Mouse (Mus musculus): ENCODE results near the gene Pdia6.

Pdia6 gene

GRCm38 (mm10) chr12:17265971-17266672 lies at the start of gene Pdia6:
Gene Pdia6, plus strand, starts transcription at chr12:17266545.
- peak; percentile 96 for DNase-seq (ENCODE audit: low spot score)

- DNase-seq (ENCODE audit: low spot score), result no peak
Observed at GRCm38 (mm10) chr12:17218390-17218789, 48.0 kb upstream of the Pdia6 start.

- no peak for DNase-seq (ENCODE audit: low spot score)
Observed at GRCm38 (mm10) chr12:17219107-17219506, 47.2 kb upstream of the Pdia6 start.

- no peak for DNase-seq (ENCODE audit: low spot score)
Observed at GRCm38 (mm10) chr12:17220631-17221030, 45.7 kb upstream of the Pdia6 start.

GRCm38 (mm10) chr12:17221891-17222428 lies 44.4 kb upstream of the Pdia6 start:
- DNase-seq (ENCODE audit: low spot score), result peak; percentile 65

- DNase-seq (ENCODE audit: low spot score), result no peak
Observed at GRCm38 (mm10) chr12:17223050-17223449, 43.3 kb upstream of the Pdia6 start.

GRCm38 (mm10) chr12:17225012-17225411 lies 41.3 kb upstream of the Pdia6 start:
- DNase-seq (ENCODE audit: low spot score), result no peak

GRCm38 (mm10) chr12:17227903-17228302 lies 38.4 kb upstream of the Pdia6 start:
- no peak for DNase-seq (ENCODE audit: low spot score)

- no peak for DNase-seq (ENCODE audit: low spot score)
Observed at GRCm38 (mm10) chr12:17230581-17230980, 35.8 kb upstream of the Pdia6 start.

GRCm38 (mm10) chr12:17231513-17231912 lies 34.8 kb upstream of the Pdia6 start:
- DNase-seq (ENCODE audit: low spot score), result no peak

- no peak for DNase-seq (ENCODE audit: low spot score)
Observed at GRCm38 (mm10) chr12:17235535-17236313, 30.6 kb upstream of the Pdia6 start.

GRCm38 (mm10) chr12:17238588-17239427 lies 27.5 kb upstream of the Pdia6 start:
- DNase-seq (ENCODE audit: low spot score), result no peak

- DNase-seq (ENCODE audit: low spot score), result no peak
Observed at GRCm38 (mm10) chr12:17239428-17239688, 27.0 kb upstream of the Pdia6 start.

GRCm38 (mm10) chr12:17241016-17241415 lies 25.3 kb upstream of the Pdia6 start:
- DNase-seq (ENCODE audit: low spot score), result no peak

- DNase-seq (ENCODE audit: low spot score), result no peak
Observed at GRCm38 (mm10) chr12:17241614-17242013, 24.7 kb upstream of the Pdia6 start.

GRCm38 (mm10) chr12:17242041-17242440 lies 24.3 kb upstream of the Pdia6 start:
- peak; percentile 46 for DNase-seq (ENCODE audit: low spot score)

- no peak for DNase-seq (ENCODE audit: low spot score)
Observed at GRCm38 (mm10) chr12:17250962-17251361, 15.4 kb upstream of the Pdia6 start.

GRCm38 (mm10) chr12:17253069-17253468 lies 13.3 kb upstream of the Pdia6 start:
- peak; percentile 84 for DNase-seq (ENCODE audit: low spot score)

- DNase-seq (ENCODE audit: low spot score), result peak; percentile 60
Observed at GRCm38 (mm10) chr12:17255602-17256001, 10.7 kb upstream of the Pdia6 start.

- DNase-seq (ENCODE audit: low spot score), result peak; percentile 88
Observed at GRCm38 (mm10) chr12:17256905-17257304, 9.4 kb upstream of the Pdia6 start.

GRCm38 (mm10) chr12:17258431-17258830 lies 7.9 kb upstream of the Pdia6 start:
- DNase-seq (ENCODE audit: low spot score), result no peak

GRCm38 (mm10) chr12:17261005-17261404 lies 5.3 kb upstream of the Pdia6 start:
- no peak for DNase-seq (ENCODE audit: low spot score)

Data from retina, embryonic 14.5 days (tissue).